Mouse (Mus musculus) bone marrow macrophage, adult 2 months (primary cell): ENCODE data around the gene Peli2.

Source experiments
- CTCF ChIP-seq: IDR thresholded peaks from 2 replicates; pipeline ENCODE4 v1.5.1; 2012; ENCODE audit warnings: low read depth, mild to moderate bottlenecking, low read length, moderate library complexity
- POLR2A ChIP-seq: IDR thresholded peaks from 2 replicates; pipeline ENCODE4 v1.6.1; 2012; ENCODE audit warnings: mild to moderate bottlenecking, low read depth, low read length, borderline replicate concordance

GRCm38 (mm10) chr14:48173840-48174239 lies 53.2 kb downstream of the Peli2 start:
- TF ChIP-seq CTCF = no peak
- TF ChIP-seq POLR2A = no peak
